Mouse (Mus musculus): ENCODE measurements around the gene Skap2. TPM values are rescaled to one million over a fixed set of nuclear protein-coding genes. Genes with fewer than 3 reads are reported as not detected.

Skap2 gene
- polyA plus RNA-seq, 1 experiment: 253 TPM

GRCm38 (mm10) chr6:51958992-51959391, 53.4 kb downstream of the Skap2 start:
- Histone ChIP-seq H3K4me1 (ENCODE audit: control insufficient read depth, insufficient read depth, low read length) (peaks cover 16% of the 10 kb centered on the region), H3K4me3 (ENCODE audit: insufficient read depth, low read length) (no peak overlapping the region), H3K27ac (ENCODE audit: insufficient read depth, low read depth, low read length) (no peak overlapping the region)
- TF ChIP-seq CTCF (IDR thresholded peaks at IDR 0.05; ENCODE audit: low read depth, low read length) (no peak), POLR2A (IDR thresholded peaks at IDR 0.05; ENCODE audit: borderline replicate concordance, low read depth, low read length) (no peak)

- H3K4me1 ChIP-seq (ENCODE audit: control insufficient read depth, insufficient read depth, low read length): peaks cover 14% of the 10 kb centered on the region
- TF ChIP-seq CTCF (IDR thresholded peaks at IDR 0.05; ENCODE audit: low read depth, low read length) (no peak), POLR2A (IDR thresholded peaks at IDR 0.05; ENCODE audit: borderline replicate concordance, low read depth, low read length) (no peak)
- H3K4me3 ChIP-seq (ENCODE audit: insufficient read depth, low read length): no peak overlapping the region
- H3K27ac ChIP-seq (ENCODE audit: insufficient read depth, low read depth, low read length): no peak overlapping the region
Observed at GRCm38 (mm10) chr6:51956048-51956792, 56.1 kb downstream of the Skap2 start.

GRCm38 (mm10) chr6:51947661-51948060, 64.7 kb downstream of the Skap2 start:
- no peak overlapping the region for H3K4me3 ChIP-seq (ENCODE audit: insufficient read depth, low read length)
- TF ChIP-seq POLR2A (IDR thresholded peaks at IDR 0.05; ENCODE audit: borderline replicate concordance, low read depth, low read length): no peak
- TF ChIP-seq CTCF (IDR thresholded peaks at IDR 0.05; ENCODE audit: low read depth, low read length): no peak
- peaks cover 2% of the 10 kb centered on the region; the same call in 1 of the 2 replicates for H3K4me1 ChIP-seq (ENCODE audit: control insufficient read depth, insufficient read depth, low read length)

GRCm38 (mm10) chr6:51944916-51945315, 67.4 kb downstream of the Skap2 start:
- Histone ChIP-seq H3K4me1 (ENCODE audit: control insufficient read depth, insufficient read depth, low read length) (peaks cover 5% of the 10 kb centered on the region), H3K27ac (ENCODE audit: insufficient read depth, low read depth, low read length) (no peak overlapping the region), H3K4me3 (ENCODE audit: insufficient read depth, low read length) (no peak overlapping the region)
- TF ChIP-seq POLR2A (IDR thresholded peaks at IDR 0.05; ENCODE audit: borderline replicate concordance, low read depth, low read length): no peak
- TF ChIP-seq CTCF (IDR thresholded peaks at IDR 0.05; ENCODE audit: low read depth, low read length): no peak

More at GRCm38 (mm10) chr6:51947661-51948060, 64.7 kb downstream of the Skap2 start:
- no peak overlapping the region for H3K27ac ChIP-seq (ENCODE audit: insufficient read depth, low read depth, low read length)

- Histone ChIP-seq H3K27ac (ENCODE audit: insufficient read depth, low read depth, low read length) (no peak overlapping the region), H3K4me1 (ENCODE audit: control insufficient read depth, insufficient read depth, low read length) (peaks cover 9% of the 10 kb centered on the region), H3K4me3 (ENCODE audit: insufficient read depth, low read length) (no peak overlapping the region)
- TF ChIP-seq CTCF (IDR thresholded peaks at IDR 0.05; ENCODE audit: low read depth, low read length) (no peak), POLR2A (IDR thresholded peaks at IDR 0.05; ENCODE audit: borderline replicate concordance, low read depth, low read length) (no peak)
Observed at GRCm38 (mm10) chr6:51933998-51934397, 78.4 kb downstream of the Skap2 start.

GRCm38 (mm10) chr6:51933034-51933611, 79.2 kb downstream of the Skap2 start:
- Histone ChIP-seq H3K27ac (ENCODE audit: insufficient read depth, low read depth, low read length) (no peak overlapping the region), H3K4me1 (ENCODE audit: control insufficient read depth, insufficient read depth, low read length) (peaks cover 3% of the 10 kb centered on the region; the same call in 1 of the 2 replicates), H3K4me3 (ENCODE audit: insufficient read depth, low read length) (no peak overlapping the region)
- no peak for TF ChIP-seq CTCF (IDR thresholded peaks at IDR 0.05; ENCODE audit: low read depth, low read length)
- TF ChIP-seq POLR2A (IDR thresholded peaks at IDR 0.05; ENCODE audit: borderline replicate concordance, low read depth, low read length): no peak

GRCm38 (mm10) chr6:51927101-51927500, 85.2 kb downstream of the Skap2 start:
- Histone ChIP-seq H3K27ac (ENCODE audit: insufficient read depth, low read depth, low read length) (no peak overlapping the region), H3K4me1 (ENCODE audit: control insufficient read depth, insufficient read depth, low read length) (peaks cover 7% of the 10 kb centered on the region; the same call in 1 of the 2 replicates), H3K4me3 (ENCODE audit: insufficient read depth, low read length) (no peak overlapping the region)
- no peak for TF ChIP-seq CTCF (IDR thresholded peaks at IDR 0.05; ENCODE audit: low read depth, low read length)
- no peak for TF ChIP-seq POLR2A (IDR thresholded peaks at IDR 0.05; ENCODE audit: borderline replicate concordance, low read depth, low read length)

GRCm38 (mm10) chr6:51921831-51922230, 90.5 kb downstream of the Skap2 start:
- Histone ChIP-seq H3K27ac (ENCODE audit: insufficient read depth, low read depth, low read length) (no peak overlapping the region), H3K4me1 (ENCODE audit: control insufficient read depth, insufficient read depth, low read length) (peaks cover 5% of the 10 kb centered on the region; the same call in 1 of the 2 replicates), H3K4me3 (ENCODE audit: insufficient read depth, low read length) (no peak overlapping the region)
- TF ChIP-seq CTCF (IDR thresholded peaks at IDR 0.05; ENCODE audit: low read depth, low read length): no peak
- TF ChIP-seq POLR2A (IDR thresholded peaks at IDR 0.05; ENCODE audit: borderline replicate concordance, low read depth, low read length): no peak

GRCm38 (mm10) chr6:51908495-51908894, 103.9 kb downstream of the Skap2 start:
- Histone ChIP-seq H3K4me1 (ENCODE audit: control insufficient read depth, insufficient read depth, low read length) (peaks cover 2% of the 10 kb centered on the region; the same call in 1 of the 2 replicates), H3K27ac (ENCODE audit: insufficient read depth, low read depth, low read length) (no peak overlapping the region), H3K4me3 (ENCODE audit: insufficient read depth, low read length) (no peak overlapping the region)
- TF ChIP-seq POLR2A (IDR thresholded peaks at IDR 0.05; ENCODE audit: borderline replicate concordance, low read depth, low read length) (no peak), CTCF (IDR thresholded peaks at IDR 0.05; ENCODE audit: low read depth, low read length) (no peak)

GRCm38 (mm10) chr6:51905659-51906058, 106.7 kb downstream of the Skap2 start:
- Histone ChIP-seq H3K4me1 (ENCODE audit: control insufficient read depth, insufficient read depth, low read length) (peaks cover 9% of the 10 kb centered on the region), H3K4me3 (ENCODE audit: insufficient read depth, low read length) (no peak overlapping the region), H3K27ac (ENCODE audit: insufficient read depth, low read depth, low read length) (no peak overlapping the region)
- TF ChIP-seq CTCF (IDR thresholded peaks at IDR 0.05; ENCODE audit: low read depth, low read length): no peak
- no peak for TF ChIP-seq POLR2A (IDR thresholded peaks at IDR 0.05; ENCODE audit: borderline replicate concordance, low read depth, low read length)

All from bone marrow macrophage, adult 2 months (primary cell).